Mouse (Mus musculus) heart, postnatal 0 days (tissue): ENCODE data around the gene Nxph2. TPM values are rescaled to one million over a fixed set of nuclear protein-coding genes. Genes with fewer than 3 reads are reported as not detected.
"Not testable (repeated sequence)": the region's sequence is repeated elsewhere in the genome, so short reads cannot be mapped to it uniquely, and the experiment has no call there.

Source experiments
- ATAC-seq: fragments of 200-750 bp; cut with Nextera tagmentation; 2 replicates; pipeline ENCODE4 v1.8.0; 2017; ENCODE audit warnings: low read depth, moderate number of reproducible peaks, moderate library complexity; ENCODE audit not compliant: insufficient read depth
- DNase-seq: peaks from one replicate; pipeline ENCODE4 v3.0.0-alpha.2; 2016; ENCODE audit warnings: low spot score
- H3K27ac ChIP-seq: fragments of 300-500 bp; sonication (generic); 2 replicates; pipeline ENCODE4 v1.5.1; 2014; ENCODE audit warnings: low read depth, mild to moderate bottlenecking
- H3K27me3 ChIP-seq: fragments of 300-500 bp; sonication (generic); 2 replicates; pipeline ENCODE4 v1.6.1; 2014; ENCODE audit warnings: low read length, mixed read lengths; ENCODE audit not compliant: control insufficient read depth, insufficient read depth
- H3K36me3 ChIP-seq: fragments of 300-500 bp; sonication (generic); replicated peaks from 2 replicates; pipeline ENCODE4 v1.6.1; 2014; ENCODE audit warnings: low read length, mixed read lengths; ENCODE audit not compliant: control insufficient read depth, insufficient read depth
- H3K4me1 ChIP-seq: fragments of 300-500 bp; sonication (generic); 2 replicates; pipeline ENCODE4 v1.6.1; 2014; ENCODE audit warnings: antibody characterized with exemption; ENCODE audit not compliant: control insufficient read depth, insufficient read depth
- H3K4me2 ChIP-seq: fragments of 300-500 bp; sonication (generic); 2 replicates; pipeline ENCODE4 v1.6.1; 2014; ENCODE audit warnings: low read depth, mild to moderate bottlenecking, low read length, moderate library complexity
- H3K4me3 ChIP-seq: fragments of 300-500 bp; sonication (generic); 2 replicates; pipeline ENCODE4 v1.5.1; 2014; ENCODE audit warnings: low read depth, low read length
- H3K9ac ChIP-seq: fragments of 300-500 bp; sonication (generic); replicated peaks from 2 replicates; pipeline ENCODE4 v1.6.1; 2014; ENCODE audit warnings: low read depth, low read length, mixed read lengths
- H3K9me3 ChIP-seq: fragments of 300-500 bp; sonication (generic); replicated peaks from 2 replicates; pipeline ENCODE4 v1.6.1; 2016; ENCODE audit warnings: low read length; ENCODE audit not compliant: control insufficient read depth
- CTCF ChIP-seq: IDR thresholded peaks from 2 replicates; pipeline ENCODE4 v1.5.1; 2016; ENCODE audit warnings: antibody characterized with exemption, control low read depth, low read depth
- EP300 ChIP-seq: IDR thresholded peaks from 2 replicates; pipeline ENCODE4 v1.6.1; 2016; ENCODE audit warnings: antibody characterized with exemption, low read depth
- WGBS: fragments of 180-500 bp; shearing (Covaris S2); extraction: QIAGEN DNeasy Blood & Tissue Kit; methylation state at CpG from one replicate; pipeline ENCODE4 v1.1.7; 2014; 5-methylcytosine and 5-hydroxymethylcytosine counted together
- polyA plus RNA-seq: library from polyadenylated mRNA; unstranded; fragments of >200 nt; fragmentation: Nextera tagmentation; extraction: Ambion mirVana; gene quantifications from 2 replicates; pipeline ENCODE4 v1.2.1, GENCODE M21; 2015
- total RNA-seq: library from RNA; depleted of rRNA; stranded (reverse); fragments of >200 nt; gene quantifications from 2 replicates; pipeline ENCODE4 v1.2.3, GENCODE M21; 2014; ENCODE audit warnings: low replicate concordance; rRNA removed

Nxph2 gene
- total RNA-seq = not detected in 2 replicates
- polyA plus RNA-seq = not detected in 2 replicates

DNA sequence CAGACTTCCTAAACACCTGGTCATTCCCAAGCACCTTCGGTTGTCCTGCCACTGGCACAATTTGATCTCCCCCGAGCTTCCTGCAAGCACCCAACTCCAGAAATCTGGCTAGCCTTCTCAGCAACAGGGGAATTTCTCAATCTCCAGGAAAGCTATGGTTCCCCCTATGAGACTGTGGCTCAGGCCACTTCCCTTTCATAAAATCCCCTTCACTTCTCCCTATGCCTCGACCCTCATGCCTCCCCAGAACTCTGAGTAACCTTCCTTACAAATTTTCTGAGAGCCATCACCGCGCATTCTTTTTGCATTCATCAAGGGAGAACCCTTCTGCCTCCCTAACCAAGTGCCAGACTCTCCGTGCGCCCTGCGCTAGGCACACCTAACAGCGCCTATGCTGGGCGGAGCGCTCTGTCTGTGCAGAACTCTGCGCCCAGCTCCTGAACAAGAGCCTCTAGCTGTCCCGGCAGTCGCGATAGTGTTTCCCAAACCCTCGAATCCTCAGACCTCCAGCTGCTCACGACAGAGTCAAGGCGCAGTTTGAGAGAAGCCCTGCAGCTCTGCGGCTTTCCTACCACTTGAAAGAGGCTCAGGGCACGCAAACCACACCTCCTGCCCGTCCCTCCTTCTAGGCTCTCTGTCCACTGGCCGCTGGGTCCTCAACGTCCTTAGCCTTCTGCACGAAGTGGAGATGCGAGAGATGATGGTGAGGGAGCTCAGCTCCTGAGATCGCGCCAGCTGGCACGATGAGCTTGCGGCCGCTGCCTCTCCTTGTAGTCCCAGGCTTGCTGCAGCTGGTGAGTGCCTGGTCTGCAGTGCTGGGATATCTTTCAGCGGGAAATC, at the start of gene Nxph2:
Gene Nxph2, plus strand, starts transcription at position 501 of the 840 bp plus-strand sequence.
- TF ChIP-seq EP300 = no peak
- TF ChIP-seq CTCF = no peak
- Histone ChIP-seq H3K4me2 (0 out of 2 replicates have a peak within 1 kb of the TSS, but pooled peaks have one; percentile 17), H3K4me1 (no peaks in the 10 kb centered on the region), H3K4me3 (no peak within 1 kb of the TSS), H3K27me3 (no peaks in the 10 kb centered on the region), H3K36me3 (no peaks in the 10 kb centered on the region), H3K9me3 (no peaks in the 10 kb centered on the region), H3K27ac (no peak within 1 kb of the TSS), H3K9ac (no peak within 1 kb of the TSS)
- DNase-seq (no peak), ATAC-seq (no peak)
- 3% methylated on average over 31 of the region's 31 CpGs for WGBS

DNA sequence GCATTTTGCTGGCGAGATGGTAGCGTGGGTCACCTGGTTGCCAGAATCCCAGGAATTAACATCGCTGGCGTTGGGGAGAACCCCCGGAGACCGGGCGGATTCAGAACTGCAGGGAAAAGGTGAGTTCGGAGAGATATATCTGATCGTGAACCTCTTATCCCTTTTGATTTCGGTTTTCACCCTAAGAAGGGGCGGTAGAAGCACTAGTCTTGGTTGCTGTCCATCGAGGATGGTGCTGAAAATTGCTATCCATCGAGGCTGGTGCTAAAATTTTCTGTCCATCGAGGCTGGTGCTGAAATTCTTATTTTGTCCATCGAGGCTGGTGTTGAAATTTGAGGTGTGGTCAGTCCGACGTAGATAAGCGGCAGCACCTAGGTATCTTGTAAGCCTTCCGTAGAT, 30.1 kb upstream of the Nxph2 start:
- H3K27ac ChIP-seq, H3K9ac ChIP-seq, H3K9me3 ChIP-seq, H3K4me3 ChIP-seq, H3K4me1 ChIP-seq, DNase-seq, ATAC-seq, H3K4me2 ChIP-seq, H3K27me3 ChIP-seq, H3K36me3 ChIP-seq: not testable (repeated sequence)
- WGBS = 42% methylated on average over 19 of the region's 19 CpGs

DNA sequence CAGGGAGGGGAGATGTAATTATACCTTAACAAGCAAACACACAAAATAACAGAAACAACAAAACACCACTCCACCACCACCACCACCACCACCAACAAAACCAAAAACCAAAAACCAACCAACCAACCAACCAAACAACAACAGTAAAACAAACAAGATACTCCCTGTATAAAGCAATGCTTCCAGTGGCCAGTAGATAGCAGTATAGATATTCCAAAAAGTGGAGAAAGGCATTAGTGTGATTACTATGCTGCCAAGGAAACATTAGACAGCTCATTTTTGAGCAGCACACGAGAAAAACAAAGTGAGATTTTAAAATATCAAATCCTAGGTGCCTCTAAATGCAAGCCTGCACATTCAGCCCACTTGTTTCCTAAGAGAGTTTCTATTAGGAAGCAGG, 6.2 kb upstream of the Nxph2 start:
- Histone ChIP-seq H3K4me3 (no peak overlapping the region), H3K4me2 (no peak overlapping the region), H3K9ac (no peak overlapping the region), H3K27me3 (no peaks in the 10 kb centered on the region), H3K9me3 (no peaks in the 10 kb centered on the region), H3K4me1 (no peaks in the 10 kb centered on the region), H3K27ac (no peak overlapping the region), H3K36me3 (no peaks in the 10 kb centered on the region)
- WGBS = 6% methylated on average over 1 of the region's 1 CpGs
- TF ChIP-seq CTCF (0 out of 2 replicates have a peak, but pooled peaks have one; percentile 4), EP300 (no peak)
- ATAC-seq = no peak
- no peak for DNase-seq

Other genes with a start within 250 kb of the Nxph2 start
- gene Mastl, start 165.2 kb upstream of the Nxph2 start, total RNA-seq = 4.9 and 11.1 TPM in 2 replicates
- 2.7 and 3.4 TPM in 2 replicates for gene Mastl, start 165.2 kb upstream of the Nxph2 start, polyA plus RNA-seq
- 29.6 and 38.8 TPM in 2 replicates for gene Yme1l1, start 164.9 kb upstream of the Nxph2 start, total RNA-seq
- 35.4 and 36.6 TPM in 2 replicates for gene Yme1l1, start 164.9 kb upstream of the Nxph2 start, polyA plus RNA-seq
- gene 4931423N10Rik, start 113.8 kb upstream of the Nxph2 start, total RNA-seq = not detected in 2 replicates
- gene 4931423N10Rik, start 113.8 kb upstream of the Nxph2 start, polyA plus RNA-seq = not detected in 2 replicates